Mouse (Mus musculus) MEL (cell line): ENCODE measurements around the gene Megf9. TPM values are rescaled to one million over a fixed set of nuclear protein-coding genes. Genes with fewer than 3 reads are reported as not detected.

ENCODE experiments used
- DNase-seq: peaks from one replicate; pipeline ENCODE4 v3.0.0; 2011; ENCODE audit warnings: low read depth, low spot score
- H3K27ac ChIP-seq: 2 replicates; pipeline ENCODE4 v1.5.1; 2012; ENCODE audit warnings: low read depth, mild to moderate bottlenecking, control low read depth, low read length, moderate library complexity; ENCODE audit not compliant: control insufficient read depth
- H3K27me3 ChIP-seq, 2 experiments: fragments of 150-350 bp in 1 of 2; sonication (generic) in 1 of 2; 2 replicates each; pipeline ENCODE4 v1.6.1; 2012; ENCODE audit warnings: low read length in 2 of 2, mild to moderate bottlenecking in 2 of 2, improper control_type of control experiment in 1 of 2, moderate library complexity in 1 of 2; ENCODE audit not compliant: insufficient read depth in 2 of 2, control insufficient read depth in 1 of 2
- H3K36me3 ChIP-seq, 2 experiments: 2 replicates each; pipeline ENCODE4 v1.6.1; 2012 to 2014; ENCODE audit warnings: low read length in 2 of 2, improper control_type of control experiment in 1 of 2, inconsistent platforms in 1 of 2, mild to moderate bottlenecking in 1 of 2; ENCODE audit not compliant: insufficient read depth in 2 of 2, control insufficient read depth in 1 of 2
- H3K4me1 ChIP-seq, 2 experiments: fragments of 150-350 bp in 1 of 2; sonication (generic) in 1 of 2; 2 replicates each; pipeline ENCODE4 v1.6.1; 2012; ENCODE audit warnings: low read length in 2 of 2, improper control_type of control experiment in 1 of 2, mild to moderate bottlenecking in 1 of 2; ENCODE audit not compliant: insufficient read depth in 2 of 2, control insufficient read depth in 1 of 2
- H3K4me3 ChIP-seq, 2 experiments: fragments of 150-350 bp in 1 of 2; sonication (generic) in 1 of 2; 2 replicates each; pipeline ENCODE4 v1.5.1; 2012; ENCODE audit warnings: low read depth in 2 of 2, low read length in 2 of 2, mild to moderate bottlenecking in 2 of 2, moderate library complexity in 2 of 2, control low read depth in 1 of 2, improper control_type of control experiment in 1 of 2; ENCODE audit not compliant: control insufficient read depth in 1 of 2, insufficient read depth in 1 of 2
- H3K79me2 ChIP-seq: 2 replicates; pipeline ENCODE4 v1.6.1; 2012; ENCODE audit warnings: mild to moderate bottlenecking, low read length, moderate library complexity; ENCODE audit not compliant: control insufficient read depth, poor library complexity, insufficient read depth
- H3K9ac ChIP-seq: 2 replicates; pipeline ENCODE4 v1.6.1; 2012; ENCODE audit warnings: low read depth, mild to moderate bottlenecking, control low read depth, low read length, moderate library complexity; ENCODE audit not compliant: control insufficient read depth, poor library complexity, severe bottlenecking
- H3K9me3 ChIP-seq: fragments of 150-350 bp; sonication (generic); replicated peaks from 2 replicates; pipeline ENCODE4 v1.6.1; 2012; ENCODE audit warnings: mild to moderate bottlenecking, low read length, improper control_type of control experiment, moderate library complexity; ENCODE audit not compliant: insufficient read depth
- CTCF ChIP-seq, 3 experiments: IDR thresholded peaks in 2 of 3; conservative IDR thresholded peaks in 1 of 3; 2 replicates each; pipeline ENCODE4 v1.5.1; 2011 to 2012; ENCODE audit warnings: low read length in 3 of 3, low read depth in 2 of 3, mild to moderate bottlenecking in 2 of 3, improper control_type of control experiment in 1 of 3, inconsistent platforms in 1 of 3, mixed read lengths in 1 of 3, moderate library complexity in 1 of 3; ENCODE audit not compliant: control insufficient read depth in 1 of 3, insufficient read depth in 1 of 3, poor library complexity in 1 of 3, severe bottlenecking in 1 of 3
- E2F4 ChIP-seq: IDR thresholded peaks from 2 replicates; pipeline ENCODE4 v1.6.1; 2011; ENCODE audit warnings: low read depth, low read length, improper control_type of control experiment, borderline replicate concordance
- ETS1 ChIP-seq: IDR thresholded peaks from 2 replicates; pipeline ENCODE4 v1.6.1; 2012; ENCODE audit warnings: low read depth, mild to moderate bottlenecking, inconsistent platforms, low read length, improper control_type of control experiment, moderate library complexity
- GABPA ChIP-seq: IDR thresholded peaks from 2 replicates; pipeline ENCODE4 v1.6.1; 2012; ENCODE audit warnings: low read depth, mild to moderate bottlenecking, inconsistent platforms, low read length, improper control_type of control experiment, moderate library complexity
- KAT2A ChIP-seq: conservative IDR thresholded peaks from 2 replicates; pipeline ENCODE4 v1.6.1; 2012; ENCODE audit warnings: low read depth, low read length, improper control_type of control experiment, inconsistent platforms
- MAX ChIP-seq: IDR thresholded peaks from 2 replicates; pipeline ENCODE4 v1.6.1; 2011; ENCODE audit warnings: low read length, improper control_type of control experiment
- MXI1 ChIP-seq: IDR thresholded peaks from 2 replicates; pipeline ENCODE4 v1.6.1; 2011; ENCODE audit warnings: mild to moderate bottlenecking, low read depth, low read length, improper control_type of control experiment
- MYB ChIP-seq: IDR thresholded peaks from 2 replicates; pipeline ENCODE4 v1.6.1; 2011; ENCODE audit warnings: mild to moderate bottlenecking, low read depth, low read length, improper control_type of control experiment
- MYC ChIP-seq: IDR thresholded peaks from 2 replicates; pipeline ENCODE4 v1.6.1; 2011; ENCODE audit warnings: low read depth, mild to moderate bottlenecking, low read length, improper control_type of control experiment, moderate library complexity
- NELFE ChIP-seq: IDR thresholded peaks from 2 replicates; pipeline ENCODE4 v1.6.1; 2011; ENCODE audit warnings: low read depth, low read length, improper control_type of control experiment
- POLR2A ChIP-seq, 2 experiments: IDR thresholded peaks; 2 replicates each; pipeline ENCODE4 v1.6.1; 2011 to 2012; ENCODE audit warnings: low read length in 2 of 2, mild to moderate bottlenecking in 2 of 2, control low read depth in 1 of 2, improper control_type of control experiment in 1 of 2, low read depth in 1 of 2, moderate library complexity in 1 of 2; ENCODE audit not compliant: control insufficient read depth in 1 of 2, insufficient read depth in 1 of 2, poor library complexity in 1 of 2
- POLR2AphosphoS2 ChIP-seq: IDR thresholded peaks from 2 replicates; pipeline ENCODE4 v1.6.1; 2011; ENCODE audit warnings: low read length, improper control_type of control experiment
- POLR2AphosphoS5 ChIP-seq: IDR thresholded peaks from 2 replicates; pipeline ENCODE4 v1.6.1; 2012; ENCODE audit warnings: low read depth, borderline replicate concordance, mild to moderate bottlenecking, inconsistent platforms, low read length, moderate library complexity, mixed read lengths
- RCOR1 ChIP-seq: IDR thresholded peaks from 2 replicates; pipeline ENCODE4 v1.6.1; 2012; ENCODE audit warnings: low read depth, mild to moderate bottlenecking, inconsistent platforms, low read length, improper control_type of control experiment
- SMC3 ChIP-seq: IDR thresholded peaks from 2 replicates; pipeline ENCODE4 v1.6.1; 2011; ENCODE audit warnings: low read depth, low read length, improper control_type of control experiment
- UBTF ChIP-seq: IDR thresholded peaks from 2 replicates; pipeline ENCODE4 v1.6.1; 2012; ENCODE audit warnings: low read depth, mild to moderate bottlenecking, inconsistent platforms, low read length, improper control_type of control experiment, moderate library complexity, borderline replicate concordance; ENCODE audit not compliant: insufficient read depth
- USF2 ChIP-seq, 2 experiments: IDR thresholded peaks; 2 replicates each; pipeline ENCODE4 v1.6.1; 2011 to 2012; ENCODE audit warnings: improper control_type of control experiment in 2 of 2, low read length in 2 of 2, borderline replicate concordance in 1 of 2, inconsistent platforms in 1 of 2, low read depth in 1 of 2, mild to moderate bottlenecking in 1 of 2; ENCODE audit not compliant: insufficient read depth in 1 of 2
- ZKSCAN1 ChIP-seq: IDR thresholded peaks from 2 replicates; pipeline ENCODE4 v1.6.1; 2012; ENCODE audit warnings: low read depth, mild to moderate bottlenecking, inconsistent platforms, low read length, improper control_type of control experiment, moderate library complexity
- ZNF384 ChIP-seq: IDR thresholded peaks from 2 replicates; pipeline ENCODE4 v1.6.1; 2012; ENCODE audit warnings: low read depth, mild to moderate bottlenecking, inconsistent platforms, low read length, improper control_type of control experiment
- polyA plus RNA-seq, 2 experiments: library from polyadenylated mRNA; stranded (reverse) in 1 of 2; unstranded in 1 of 2; fragments of >175 nt in 1 of 2; fragments of >200 nt in 1 of 2; gene quantifications; 2 replicates each; pipeline versions ENCODE4 v1.2.1 to v1.2.4; 2012; ENCODE audit warnings: low replicate concordance in 2 of 2, low read depth in 1 of 2; ENCODE audit not compliant: insufficient read length in 2 of 2, insufficient read depth in 1 of 2, missing spikeins in 1 of 2
- total RNA-seq: library from RNA; depleted of rRNA; stranded (reverse); fragments of 300-350 nt; gene quantifications from 2 replicates; pipeline ENCODE4 v1.2.3, GENCODE M21; 2012

Gene Megf9
- total and polyA plus RNA-seq, 3 experiments = 2.1 to 3.2 TPM; not detected in 1

DNA sequence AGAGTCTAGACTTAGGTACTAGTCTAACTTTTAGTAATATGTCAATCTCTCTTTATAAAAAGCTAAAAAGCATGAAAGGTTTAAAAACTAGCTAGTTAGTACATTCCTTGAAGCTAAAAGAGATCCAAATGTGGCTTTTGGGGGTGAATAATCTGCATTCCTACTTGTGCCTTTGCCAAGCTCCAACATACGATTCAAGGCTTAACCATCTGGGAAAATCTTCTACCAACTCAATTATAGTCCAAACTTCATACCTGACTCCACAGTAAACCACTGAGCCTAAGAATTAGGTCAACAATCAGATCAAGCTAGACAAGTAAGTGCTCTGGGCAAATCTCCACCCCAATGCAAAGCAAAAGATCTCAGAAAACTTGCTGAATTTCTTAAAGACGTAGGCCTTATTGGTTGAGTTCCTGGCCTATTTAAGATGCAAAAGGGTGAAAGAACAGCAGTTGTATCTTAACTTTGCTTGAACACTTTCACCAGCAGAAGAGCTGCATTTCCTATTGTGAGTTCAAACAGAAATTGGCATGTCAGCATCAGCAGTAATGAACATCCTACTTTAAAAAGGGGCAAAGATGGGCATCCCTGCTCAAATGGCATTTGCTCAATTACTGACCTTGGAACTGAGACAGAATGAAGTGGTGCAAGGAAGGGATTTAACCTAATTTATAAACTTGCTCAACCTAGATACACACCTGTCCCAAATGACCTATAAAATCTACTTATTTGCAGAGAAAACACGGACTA is 1.6 kb downstream of the Megf9 start:
- Histone ChIP-seq H3K4me3 (peak overlapping the region in 1 of 2 experiments; percentile 81; a peak in 2 of 4 replicates), H3K4me1 (peaks cover 10 to 33% of the 10 kb centered on the region in 2 experiments), H3K79me2 (no peaks in the 10 kb centered on the region; the same call in 1 of the 2 replicates)

GRCm38 (mm10) chr4:70531021-70531420 is 3.8 kb downstream of the Megf9 start:
- Histone ChIP-seq H3K4me3 (peak overlapping the region in 1 of 2 experiments; percentile 59; a peak in 2 of 4 replicates), H3K4me1 (peaks cover 8 to 34% of the 10 kb centered on the region in 2 experiments), H3K27ac (no peak overlapping the region), H3K36me3 (peaks cover 0 to 38% of the 10 kb centered on the region in 2 experiments; a peak in 2 of 4 replicates), H3K27me3 (no peaks in the 10 kb centered on the region), H3K79me2 (no peaks in the 10 kb centered on the region; the same call in 1 of the 2 replicates), H3K9ac (peak overlapping the region; percentile 18; the same call in 1 of the 2 replicates), H3K9me3 (no peaks in the 10 kb centered on the region)
- TF ChIP-seq MYB = no peak
- TF ChIP-seq SMC3 = no peak
- TF ChIP-seq MAX = no peak
- no peak for TF ChIP-seq RCOR1
- TF ChIP-seq ETS1 = no peak
- TF ChIP-seq USF2 (IDR thresholded peaks at IDR 0.05; ENCODE audit: borderline replicate concordance in 1 of 2, insufficient read depth in 1 of 2, low read depth in 1 of 2, low read length in 2 of 2) = no peak
- no peak for TF ChIP-seq E2F4
- TF ChIP-seq ZNF384 = no peak
- TF ChIP-seq POLR2AphosphoS2 = no peak
- no peak for TF ChIP-seq MYC
- TF ChIP-seq NELFE = no peak
- no peak for TF ChIP-seq GABPA
- TF ChIP-seq UBTF = no peak
- DNase-seq = peak; percentile 56

More for the DNA sequence above, 1.6 kb downstream of the Megf9 start:
- Histone ChIP-seq H3K27ac (no peak overlapping the region), H3K27me3 (no peaks in the 10 kb centered on the region), H3K9ac (no peak overlapping the region), H3K36me3 (peaks cover 0 to 38% of the 10 kb centered on the region in 2 experiments; a peak in 2 of 4 replicates), H3K9me3 (no peaks in the 10 kb centered on the region)
- peak; percentile 34 for DNase-seq
- TF ChIP-seq POLR2AphosphoS2 (no peak), USF2 (IDR thresholded peaks at IDR 0.05; ENCODE audit: borderline replicate concordance in 1 of 2, insufficient read depth in 1 of 2, low read depth in 1 of 2, low read length in 2 of 2) (no peak), POLR2AphosphoS5 (no peak), CTCF (IDR thresholded peaks at IDR 0.05 in 2 of 3, conservative IDR thresholded peaks at IDR 0.05 in 1 of 3; ENCODE audit: control insufficient read depth in 1 of 3, insufficient read depth in 1 of 3, low read depth in 2 of 3, low read length in 3 of 3, poor library complexity in 1 of 3, severe bottlenecking in 1 of 3) (no peak), ZKSCAN1 (no peak), MXI1 (no peak), POLR2A (IDR thresholded peaks at IDR 0.05; ENCODE audit: control insufficient read depth in 1 of 2, insufficient read depth in 1 of 2, low read depth in 1 of 2, low read length in 2 of 2, poor library complexity in 1 of 2) (no peak), KAT2A (no peak)
